Mouse (Mus musculus): ENCODE data around the gene Sh3rf3.

Sh3rf3 gene

GRCm38 (mm10) chr10:58921643-58922188 lies 108.6 kb downstream of the Sh3rf3 start:
- DNase-seq, result no peak

GRCm38 (mm10) chr10:58922216-58922829 lies 109.2 kb downstream of the Sh3rf3 start:
- DNase-seq, result no peak

DNA sequence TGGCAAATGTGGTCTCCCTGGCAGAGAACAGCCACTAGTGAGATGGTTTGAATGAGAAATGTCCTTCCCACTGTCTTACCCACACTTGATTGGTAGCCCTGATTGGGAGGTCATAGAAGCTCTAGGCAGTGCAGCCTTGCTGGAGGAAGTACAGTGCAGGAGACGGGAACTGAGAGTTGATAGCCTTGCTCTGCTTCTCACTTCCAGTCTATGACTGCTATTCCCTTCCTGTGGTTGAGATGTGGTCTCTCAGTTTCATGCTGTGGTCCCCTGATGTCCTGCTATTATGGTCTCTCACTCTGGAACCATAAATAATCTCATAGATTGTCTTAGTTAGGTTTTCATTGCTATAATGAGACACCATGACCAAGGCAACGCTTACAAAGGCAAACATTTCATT lies 109.8 kb downstream of the Sh3rf3 start:
- DNase-seq, result no peak

DNA sequence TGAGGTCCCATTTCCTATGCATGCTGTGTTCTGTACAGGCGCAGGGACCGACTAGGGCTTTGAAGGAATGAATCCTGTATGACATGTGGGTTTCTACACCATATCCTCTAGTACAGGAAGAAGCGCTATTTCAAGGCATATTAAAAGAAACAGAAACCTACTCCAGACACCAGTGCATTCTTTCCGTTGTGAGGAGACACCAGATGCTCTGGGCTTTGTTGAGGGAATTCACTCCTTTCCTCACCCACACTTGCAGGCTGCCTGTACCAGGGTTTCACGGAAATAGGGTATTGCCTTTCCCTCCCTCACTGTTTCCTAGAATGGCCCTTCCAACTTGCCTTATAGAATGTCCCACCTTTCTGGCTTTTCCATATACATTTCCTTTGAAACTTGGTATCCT lies 113.4 kb downstream of the Sh3rf3 start:
- no peak for DNase-seq

- no peak for DNase-seq
Measured at GRCm38 (mm10) chr10:58928952-58929442, 115.8 kb downstream of the Sh3rf3 start.

GRCm38 (mm10) chr10:58932151-58932773 lies 119.1 kb downstream of the Sh3rf3 start:
- no peak for DNase-seq

DNA sequence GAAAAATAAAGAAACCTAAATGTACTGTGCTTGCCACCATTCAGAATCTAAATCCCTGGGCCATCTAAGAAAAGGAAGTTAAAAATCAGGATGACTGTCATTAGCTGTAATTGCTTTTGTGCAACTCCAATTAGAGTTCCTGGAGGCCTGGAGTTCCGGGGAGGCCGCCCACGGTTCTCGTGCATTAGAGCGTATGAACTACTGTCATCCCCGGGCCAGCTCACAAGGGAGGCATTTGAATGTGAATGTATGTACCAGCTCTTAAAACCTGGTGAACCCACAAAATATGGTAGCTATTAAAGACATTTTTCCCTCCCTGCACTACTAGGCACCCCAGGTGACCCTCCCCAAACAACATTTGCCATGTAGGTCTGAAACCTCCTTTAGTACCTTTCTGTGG lies 122.4 kb downstream of the Sh3rf3 start:
- no peak for DNase-seq

DNA sequence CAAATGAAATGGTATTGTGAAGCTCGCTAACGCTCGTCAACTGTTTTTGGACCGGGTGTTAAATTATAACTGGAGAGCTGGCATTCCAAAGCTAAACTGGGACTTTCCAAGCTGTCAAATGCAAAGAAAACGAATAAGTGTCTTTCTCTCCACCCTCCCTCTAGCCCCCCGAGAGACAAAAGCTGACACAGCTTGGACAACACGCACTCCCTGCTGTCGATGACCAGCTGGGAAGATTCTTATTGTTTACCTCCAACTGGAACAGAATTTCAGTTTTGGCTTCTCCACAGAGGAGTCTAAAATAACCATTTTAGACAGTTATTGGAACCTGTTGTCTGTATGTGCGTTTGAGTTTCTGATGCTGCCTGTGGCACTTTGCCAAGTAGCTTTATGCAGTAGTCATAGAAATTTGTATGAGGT lies 123.3 kb downstream of the Sh3rf3 start:
- no peak for DNase-seq

DNA sequence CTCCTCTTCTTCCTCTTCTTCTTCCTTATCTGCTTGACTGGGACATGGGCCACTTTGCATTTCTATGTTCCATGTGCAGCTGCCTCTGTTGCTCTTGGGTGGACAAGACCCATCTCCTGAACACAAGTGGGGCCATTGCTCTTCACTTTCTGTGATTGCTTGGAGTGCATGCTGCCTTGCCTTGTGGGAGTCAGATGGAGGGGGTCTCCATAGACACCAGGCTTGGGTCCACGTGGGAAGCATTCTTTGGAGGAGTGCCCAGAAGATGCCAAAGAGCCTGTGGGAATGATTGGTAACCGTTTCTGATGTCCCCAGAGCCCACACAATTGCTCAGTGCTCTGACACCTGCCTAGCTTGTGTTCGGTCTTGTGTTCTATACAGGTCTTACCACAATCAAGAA lies 124.4 kb downstream of the Sh3rf3 start:
- no peak for DNase-seq

DNA sequence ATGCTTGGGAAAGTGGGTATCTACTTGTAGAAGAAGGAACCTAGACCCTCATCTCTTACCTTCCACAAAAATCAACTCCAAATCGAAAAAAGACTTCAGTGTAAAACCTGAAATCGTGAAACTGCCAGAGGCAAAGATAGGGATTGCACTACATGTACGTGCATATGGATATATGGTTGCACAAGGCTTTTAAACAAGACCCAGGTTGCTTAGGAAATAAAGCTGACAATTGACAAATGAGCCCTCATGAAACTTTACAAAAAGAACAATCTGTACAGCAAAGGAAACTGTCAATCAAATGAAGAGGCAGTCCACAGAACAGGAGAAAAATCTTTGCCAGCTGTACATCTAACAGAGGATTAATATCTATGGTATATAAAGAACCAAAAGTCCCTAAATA lies 129.7 kb downstream of the Sh3rf3 start:
- DNase-seq, result no peak

GRCm38 (mm10) chr10:58943661-58944400 lies 130.7 kb downstream of the Sh3rf3 start:
- DNase-seq, result no peak

- no peak for DNase-seq
Measured at GRCm38 (mm10) chr10:58944930-58945329, 131.8 kb downstream of the Sh3rf3 start.

DNA sequence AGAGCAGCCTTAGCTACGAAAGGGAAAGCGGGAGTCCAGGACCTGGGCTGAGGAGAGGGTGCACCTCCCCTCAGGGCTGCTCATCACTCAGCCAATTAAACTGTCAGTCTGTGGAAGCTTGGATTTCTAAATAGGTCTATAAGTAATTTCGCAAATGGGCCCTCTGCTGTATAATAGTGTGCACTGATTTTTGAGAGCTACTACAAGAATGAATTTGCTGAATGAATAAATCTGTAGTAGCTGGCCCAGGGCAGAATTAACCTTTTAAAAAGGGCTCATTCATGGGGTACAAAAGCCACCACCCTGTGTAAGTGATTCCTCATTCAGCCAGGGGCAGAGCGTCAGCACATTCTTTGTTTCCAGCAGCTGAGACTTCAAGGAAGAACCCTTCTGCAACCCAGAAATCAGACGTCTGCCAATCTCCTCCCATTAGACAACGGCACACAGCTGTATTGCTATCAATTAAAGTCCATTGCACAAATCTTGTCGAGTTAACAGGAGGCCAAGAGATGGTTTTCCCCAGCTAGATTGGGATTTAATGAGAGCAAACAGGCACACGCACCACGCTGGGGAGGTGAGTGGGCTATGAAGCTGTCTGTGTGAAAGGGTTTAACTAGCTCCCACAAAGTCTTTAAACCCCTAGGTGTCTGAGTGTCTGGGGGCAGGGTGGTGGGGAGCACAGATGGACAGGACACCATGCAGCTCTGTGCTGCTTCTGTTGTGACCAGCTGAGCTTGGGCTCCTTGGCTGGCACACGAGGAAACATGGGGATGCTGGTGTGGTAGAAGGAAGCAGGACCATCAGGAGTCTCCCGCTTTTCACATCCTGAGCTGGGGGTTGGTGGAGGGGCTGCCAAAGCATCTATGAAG lies 136.8 kb downstream of the Sh3rf3 start:
- DNase-seq, result no peak

GRCm38 (mm10) chr10:58960193-58960592 lies 147.0 kb downstream of the Sh3rf3 start:
- no peak for DNase-seq

GRCm38 (mm10) chr10:58968236-58968635 lies 155.1 kb downstream of the Sh3rf3 start:
- DNase-seq, result no peak

- no peak for DNase-seq
Measured at GRCm38 (mm10) chr10:58969351-58969750, 156.2 kb downstream of the Sh3rf3 start.

- no peak for DNase-seq
Measured at GRCm38 (mm10) chr10:58972115-58972514, 159.0 kb downstream of the Sh3rf3 start.

DNA sequence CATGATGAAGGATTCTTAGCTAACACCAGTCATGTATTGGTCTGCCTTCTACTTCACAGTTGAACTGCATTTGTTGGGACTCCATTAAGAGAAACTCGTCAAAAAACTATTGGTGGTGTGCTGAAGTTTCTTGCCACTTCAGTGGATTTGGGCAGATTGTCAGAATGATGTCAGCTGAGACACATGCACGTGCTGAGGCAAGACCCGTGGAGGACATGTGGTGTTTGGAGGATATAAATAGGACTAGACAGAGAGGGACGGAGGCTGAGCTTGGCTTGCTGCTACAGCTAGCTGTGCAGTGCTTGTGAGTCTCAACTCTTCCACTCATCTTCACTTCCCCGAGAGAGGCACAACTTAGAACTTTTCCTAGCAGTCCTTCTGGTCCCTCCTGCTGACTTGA lies 161.0 kb downstream of the Sh3rf3 start:
- no peak for DNase-seq

- no peak for DNase-seq
Measured at GRCm38 (mm10) chr10:58979320-58979959, 166.3 kb downstream of the Sh3rf3 start.

GRCm38 (mm10) chr10:58981674-58982329 lies 168.6 kb downstream of the Sh3rf3 start:
- no peak for DNase-seq

- no peak for DNase-seq
Measured at GRCm38 (mm10) chr10:58982546-58983154, 169.5 kb downstream of the Sh3rf3 start.
